Mouse (Mus musculus) ES-E14 (cell line): ENCODE data around the gene Smco3.

Source experiments
- CHD2 ChIP-seq: IDR thresholded peaks from 2 replicates; pipeline ENCODE4 v1.6.1; 2014; ENCODE audit warnings: mild to moderate bottlenecking, low read depth, low read length, inconsistent platforms
- HCFC1 ChIP-seq: IDR thresholded peaks from 2 replicates; pipeline ENCODE4 v1.6.1; 2012; ENCODE audit warnings: low read length, inconsistent platforms, borderline replicate concordance; ENCODE audit not compliant: insufficient read depth
- MAFK ChIP-seq: IDR thresholded peaks from 2 replicates; pipeline ENCODE4 v1.6.1; 2014; ENCODE audit warnings: mild to moderate bottlenecking, low read depth, low read length, inconsistent platforms; ENCODE audit not compliant: insufficient read depth
- ZC3H11A ChIP-seq: IDR thresholded peaks from 2 replicates; pipeline ENCODE4 v1.6.1; 2012; ENCODE audit warnings: low read depth, mild to moderate bottlenecking, inconsistent platforms, low read length, borderline replicate concordance
- ZNF384 ChIP-seq: IDR thresholded peaks from 2 replicates; pipeline ENCODE4 v1.6.1; 2012; ENCODE audit warnings: low read depth, low read length, inconsistent platforms

DNA sequence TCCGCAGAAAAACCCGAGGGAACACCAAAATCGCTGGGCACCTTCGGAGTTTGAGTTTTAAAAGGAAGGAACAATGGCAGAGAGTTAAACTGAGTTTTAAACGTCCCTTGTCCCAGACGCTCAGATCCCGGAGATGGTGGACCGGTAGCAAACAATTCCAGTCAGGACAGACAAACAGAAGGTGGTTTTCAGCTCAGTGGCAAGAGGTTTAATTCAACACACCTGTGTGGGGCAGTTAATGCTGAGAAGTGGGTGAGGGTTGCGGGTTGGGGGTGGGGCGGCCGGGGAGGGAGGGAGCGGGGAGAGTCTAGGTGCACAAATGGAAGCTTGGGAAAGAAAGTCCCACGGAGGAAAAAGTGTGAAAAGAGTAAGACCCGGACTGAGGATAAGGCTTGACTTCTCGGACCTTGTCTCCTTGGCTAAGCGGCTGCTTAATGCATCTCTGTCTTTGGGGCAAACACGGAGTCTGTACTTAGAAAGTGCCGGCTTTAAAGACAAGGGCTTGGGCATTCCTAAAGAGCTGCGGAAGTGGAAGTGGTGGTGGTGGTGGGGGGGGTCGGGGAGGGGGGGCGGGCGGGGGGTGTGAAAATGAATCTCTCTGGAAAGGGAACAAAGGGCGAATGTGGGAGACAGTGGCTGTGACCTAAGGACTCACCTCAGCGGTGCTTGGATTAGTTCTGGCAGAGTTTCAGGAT is 41.3 kb downstream of the Smco3 start:
- no peak for TF ChIP-seq CHD2
- TF ChIP-seq ZC3H11A: no peak
- TF ChIP-seq ZNF384: no peak
- TF ChIP-seq MAFK: no peak
- TF ChIP-seq HCFC1: no peak
